Mouse (Mus musculus) right cerebral cortex, postnatal 10 days (tissue): ENCODE data around the gene Ap3b1.

ENCODE experiments used
- DNase-seq, 2 experiments: peaks; one replicate each; pipeline ENCODE4 v3.0.0; 2021; ENCODE audit warnings: low spot score in 2 of 2

Ap3b1 gene

DNA sequence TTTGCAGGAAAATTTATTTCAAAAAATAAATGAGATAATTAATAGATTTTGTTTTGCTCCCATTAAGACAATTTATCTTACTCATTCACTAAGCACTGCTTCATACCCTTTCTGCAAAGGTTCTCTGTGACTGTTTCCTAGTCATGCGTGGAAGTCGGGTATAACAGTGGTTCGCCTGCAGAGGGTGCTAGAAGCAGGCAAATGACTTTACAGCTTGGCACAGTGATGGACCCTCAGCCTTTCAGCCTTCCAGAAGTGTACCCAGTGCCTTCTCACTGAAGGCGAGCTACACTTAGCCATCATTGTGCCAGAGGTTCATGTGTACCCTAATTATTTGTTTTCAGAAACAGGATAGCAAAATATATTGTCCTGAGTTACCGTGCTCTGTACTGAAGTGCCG is 92.5 kb downstream of the Ap3b1 start:
- DNase-seq, result peak; percentile 56 to 73

DNA sequence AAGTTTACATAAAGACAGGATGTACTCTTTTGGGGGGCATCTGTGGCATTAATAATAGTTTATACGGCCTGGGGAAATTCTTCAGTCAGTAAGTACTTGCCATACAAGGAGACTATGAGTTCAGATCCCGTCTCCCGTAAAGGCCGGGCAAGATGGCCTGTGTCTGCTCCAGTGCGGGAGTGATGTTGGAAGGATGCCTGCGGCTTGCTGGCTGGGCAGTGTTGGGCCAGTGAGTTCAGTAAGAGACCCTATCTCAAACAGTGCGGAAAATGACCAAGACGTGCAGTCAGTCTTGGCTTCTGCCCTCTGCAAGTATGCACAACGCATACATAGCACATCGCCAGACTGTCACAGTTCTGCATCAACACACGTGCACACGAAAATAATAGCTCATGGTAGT is 95.4 kb downstream of the Ap3b1 start:
- no peak for DNase-seq

- no peak for DNase-seq
These were observed 100.4 kb downstream of the Ap3b1 start for GRCm38 (mm10) chr13:94459143-94459542.

GRCm38 (mm10) chr13:94464221-94464620 is 105.5 kb downstream of the Ap3b1 start:
- no peak for DNase-seq

GRCm38 (mm10) chr13:94468551-94468950 is 109.8 kb downstream of the Ap3b1 start:
- DNase-seq, result no peak

GRCm38 (mm10) chr13:94471009-94471672 is 112.4 kb downstream of the Ap3b1 start:
- no peak for DNase-seq

- DNase-seq, result no peak
These were observed 117.4 kb downstream of the Ap3b1 start for GRCm38 (mm10) chr13:94476208-94476607.

DNA sequence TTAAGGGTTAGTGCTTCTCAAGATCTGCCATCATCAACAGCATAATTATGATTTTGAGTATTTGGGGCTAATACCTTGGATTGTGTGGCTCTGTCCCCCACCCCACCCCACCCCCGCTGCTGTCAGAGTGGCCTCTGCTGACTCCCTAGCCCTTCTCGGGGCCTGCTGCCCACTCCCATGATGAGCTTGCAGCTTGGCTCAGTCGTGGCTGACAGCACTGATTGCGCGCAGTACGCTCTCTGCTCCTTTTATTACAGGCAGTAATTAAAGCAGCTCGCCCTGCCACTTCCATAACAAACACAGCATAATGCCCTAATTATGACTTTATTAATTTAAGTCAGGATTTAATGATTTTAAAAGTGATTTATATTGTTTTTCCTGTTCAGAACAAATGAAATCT is 121.5 kb downstream of the Ap3b1 start:
- no peak for DNase-seq

GRCm38 (mm10) chr13:94490684-94491083 is 131.9 kb downstream of the Ap3b1 start:
- DNase-seq, result no peak

DNA sequence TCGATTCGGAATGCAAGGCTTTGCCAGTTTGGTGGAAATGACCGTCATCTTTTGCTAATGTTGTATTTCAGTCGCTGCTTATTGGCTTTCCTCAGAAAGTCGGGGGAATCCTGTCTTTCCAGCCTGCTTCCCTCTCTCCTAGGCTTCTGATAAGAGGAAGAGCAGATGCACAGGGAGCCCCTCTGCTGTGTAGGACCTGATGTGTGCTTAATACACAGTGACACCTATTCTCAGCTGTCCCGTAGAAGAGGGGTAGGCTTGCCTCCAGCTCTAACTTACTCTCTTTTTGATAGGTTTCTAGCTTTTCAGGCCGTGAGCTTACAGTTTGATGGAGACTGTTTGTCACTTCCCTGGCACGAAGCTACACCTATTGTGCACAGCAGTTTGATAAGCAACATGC is 132.4 kb downstream of the Ap3b1 start:
- DNase-seq, result no peak

GRCm38 (mm10) chr13:94497521-94497920 is 138.8 kb downstream of the Ap3b1 start:
- no peak for DNase-seq

DNA sequence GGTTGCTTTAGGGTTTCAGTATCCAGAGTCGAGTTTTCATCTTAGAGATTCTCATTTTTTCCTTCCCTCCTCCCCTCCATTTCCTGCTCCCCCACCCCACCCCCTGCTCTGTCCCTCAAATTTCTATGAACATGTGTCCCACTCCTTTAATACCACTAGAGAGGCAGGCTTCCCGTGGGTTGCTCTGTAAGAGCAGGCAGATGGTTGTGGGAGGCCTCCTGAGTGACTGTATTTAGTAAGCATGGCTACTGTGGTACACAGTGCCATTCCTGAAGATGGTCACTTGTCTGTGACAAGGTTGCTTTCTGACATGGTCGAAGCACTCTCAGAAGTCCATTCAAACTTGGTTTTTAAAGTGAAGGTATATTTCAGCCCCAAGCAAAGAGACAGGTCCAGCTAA is 147.7 kb downstream of the Ap3b1 start:
- no peak for DNase-seq

- no peak for DNase-seq
These were observed 149.6 kb downstream of the Ap3b1 start for GRCm38 (mm10) chr13:94508344-94508743.

- DNase-seq, result no peak
These were observed 154.5 kb downstream of the Ap3b1 start for GRCm38 (mm10) chr13:94513157-94513767.

GRCm38 (mm10) chr13:94513898-94514297 is 155.1 kb downstream of the Ap3b1 start:
- no peak for DNase-seq

DNA sequence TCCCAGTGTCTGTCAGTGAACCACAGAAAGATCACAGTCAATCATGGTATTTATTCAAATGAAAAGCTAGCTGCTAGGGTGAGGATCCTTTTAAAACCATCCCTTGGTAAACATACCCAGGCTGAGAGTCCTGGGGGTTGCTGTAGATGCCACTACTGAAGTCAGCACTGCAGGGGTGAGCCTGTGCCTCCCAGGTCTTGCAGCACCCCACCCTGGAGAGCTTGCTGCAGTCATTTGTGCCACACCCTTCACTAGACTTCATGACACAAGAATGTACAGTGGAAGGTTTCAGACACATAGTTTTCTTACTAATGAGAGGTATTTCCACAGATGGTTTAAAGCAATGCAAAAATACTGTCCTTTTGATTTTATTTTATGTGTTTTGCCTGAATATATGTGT is 156.2 kb downstream of the Ap3b1 start:
- DNase-seq, result no peak

DNA sequence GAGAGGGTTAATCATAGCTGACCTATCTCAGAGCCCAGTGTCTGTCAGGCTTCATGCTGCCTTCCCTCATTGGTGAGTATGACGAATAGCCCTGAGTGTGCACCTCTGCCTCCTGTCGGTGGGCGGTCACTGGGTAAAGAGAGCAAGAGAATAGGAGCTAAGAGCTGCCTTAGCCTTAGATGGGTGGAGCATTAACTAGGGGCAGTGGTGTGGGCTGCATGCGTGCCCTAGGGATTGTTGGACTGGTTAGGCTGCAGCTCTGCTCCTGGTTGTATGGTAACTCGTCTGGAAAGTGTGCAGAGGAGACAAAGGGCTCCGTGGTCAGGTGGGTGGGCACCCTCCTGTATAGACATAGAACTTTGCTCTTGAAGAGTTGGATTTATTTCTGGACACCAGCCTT is 157.8 kb downstream of the Ap3b1 start:
- DNase-seq, result no peak

GRCm38 (mm10) chr13:94518176-94518575 is 159.4 kb downstream of the Ap3b1 start:
- no peak for DNase-seq

DNA sequence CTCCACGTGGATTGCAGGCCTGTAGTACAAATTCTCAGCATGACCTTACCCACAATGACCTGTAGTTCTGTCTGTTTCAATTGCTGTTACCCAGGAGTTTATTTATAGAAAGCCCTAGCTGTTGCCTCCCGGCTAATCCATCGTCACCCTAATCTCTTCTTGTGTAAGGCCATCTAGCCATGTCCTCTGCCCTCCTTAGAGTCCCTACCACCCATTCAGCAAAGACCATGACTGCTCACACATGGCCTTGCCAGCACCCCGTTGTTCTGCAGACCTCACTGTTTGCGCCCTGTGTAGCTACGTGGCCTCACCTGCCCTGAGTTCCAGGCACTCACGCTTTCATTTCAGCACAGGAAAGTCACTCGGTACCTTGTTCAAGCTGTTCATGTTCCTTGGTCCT is 160.5 kb downstream of the Ap3b1 start:
- no peak for DNase-seq

DNA sequence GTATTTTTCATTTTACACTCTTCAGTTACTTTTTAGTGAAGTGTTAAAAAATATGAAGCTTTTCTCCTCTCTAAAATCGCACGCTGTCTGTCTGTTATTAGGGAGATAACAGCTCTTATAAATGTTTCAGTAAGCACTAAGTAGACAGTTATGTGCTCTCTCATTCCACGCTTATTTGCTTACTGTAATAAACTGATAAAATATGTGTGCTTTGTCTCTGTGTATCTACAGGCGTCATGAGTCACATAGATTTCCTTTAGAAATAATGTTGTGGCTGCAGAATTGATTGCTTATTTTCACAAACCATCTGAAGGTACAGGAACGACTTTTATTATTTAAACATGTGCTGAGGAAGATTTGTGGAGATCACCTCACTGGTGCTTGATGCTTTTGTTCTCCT is 164.5 kb downstream of the Ap3b1 start:
- DNase-seq, result no peak

DNA sequence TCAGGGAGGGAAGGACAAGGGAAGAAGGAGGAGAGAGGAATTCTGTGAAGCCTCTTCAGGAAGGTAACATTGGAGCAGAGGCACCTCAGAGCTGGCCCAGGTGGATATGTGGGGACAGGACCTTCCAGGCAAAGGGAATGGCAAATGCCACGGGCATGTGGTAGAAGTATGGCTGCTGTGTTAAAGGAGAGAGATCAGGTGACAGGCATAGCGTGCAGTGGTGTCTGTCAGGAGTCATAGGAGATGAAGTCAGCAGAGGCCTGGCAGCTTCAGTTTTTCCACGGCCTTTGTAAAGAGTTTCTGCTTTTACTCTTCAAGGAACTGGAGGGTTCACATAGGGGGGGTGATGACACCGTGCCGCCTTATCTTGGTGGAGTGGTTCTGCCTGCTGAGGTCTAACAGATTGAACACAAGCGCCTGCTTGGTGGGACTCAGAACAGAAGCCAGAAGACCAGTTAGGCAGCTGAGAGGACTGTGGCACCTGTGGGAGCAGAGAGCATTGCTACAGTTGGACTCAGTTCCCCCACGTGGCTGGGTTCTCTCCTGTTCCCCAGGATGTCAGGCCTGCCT is 166.0 kb downstream of the Ap3b1 start:
- no peak for DNase-seq

- DNase-seq, result no peak
These were observed 170.4 kb downstream of the Ap3b1 start for GRCm38 (mm10) chr13:94529138-94529537.

GRCm38 (mm10) chr13:94533516-94533915 is 174.8 kb downstream of the Ap3b1 start:
- no peak for DNase-seq
